Mouse (Mus musculus) splenic B cell, adult 2 months (primary cell): ENCODE results near the gene Foxa2.

Experiments
- DNase-seq: peaks from one replicate; pipeline ENCODE4 v3.0.0-alpha.2; 2011; ENCODE audit warnings: low read depth, low spot score
- H3K27me3 ChIP-seq: 2 replicates; pipeline ENCODE4 v1.6.1; 2012; ENCODE audit warnings: mild to moderate bottlenecking, low read length, moderate library complexity, mixed read lengths; ENCODE audit not compliant: control insufficient read depth, poor library complexity, insufficient read depth, severe bottlenecking
- H3K36me3 ChIP-seq: 2 replicates; pipeline ENCODE4 v1.6.1; 2012; ENCODE audit warnings: mild to moderate bottlenecking, low read length, moderate library complexity, mixed read lengths; ENCODE audit not compliant: control insufficient read depth, poor library complexity, insufficient read depth, severe bottlenecking

Foxa2 gene

GRCm38 (mm10) chr2:148046799-148047165 lies at the start of gene Foxa2:
Gene Foxa2 (minus strand): TSS chr2:148046969.
- Histone ChIP-seq H3K36me3 (no peaks in the 10 kb centered on the region), H3K27me3 (no peaks in the 10 kb centered on the region; the same call in 1 of the 2 replicates)
- DNase-seq = no peak

- Histone ChIP-seq H3K27me3 (no peaks in the 10 kb centered on the region), H3K36me3 (no peaks in the 10 kb centered on the region)
- DNase-seq = no peak
These were observed 45.3 kb upstream of the Foxa2 start for GRCm38 (mm10) chr2:148092089-148092488.

DNA sequence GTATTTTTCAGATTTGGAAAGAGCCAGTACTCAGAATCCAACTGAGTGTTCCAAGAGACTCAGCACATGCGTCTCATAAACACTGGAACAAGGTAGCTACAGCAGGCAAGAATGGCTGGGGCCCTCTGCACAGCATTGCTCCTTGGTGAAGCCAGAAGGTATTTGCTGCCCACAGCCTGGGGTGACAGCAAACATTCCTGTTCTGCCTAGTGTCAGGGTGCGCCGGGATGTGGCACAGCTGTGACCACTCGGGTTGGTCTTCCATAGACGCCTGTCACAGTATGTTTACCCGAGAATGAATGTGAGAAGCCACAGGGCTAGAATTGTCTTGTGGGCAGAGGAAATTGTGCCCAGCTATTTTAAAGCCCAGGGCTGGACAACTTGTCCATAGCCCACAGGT lies 44.9 kb upstream of the Foxa2 start:
- no peak for DNase-seq
- no peaks in the 10 kb centered on the region for H3K27me3 ChIP-seq
- H3K36me3 ChIP-seq = no peaks in the 10 kb centered on the region

DNA sequence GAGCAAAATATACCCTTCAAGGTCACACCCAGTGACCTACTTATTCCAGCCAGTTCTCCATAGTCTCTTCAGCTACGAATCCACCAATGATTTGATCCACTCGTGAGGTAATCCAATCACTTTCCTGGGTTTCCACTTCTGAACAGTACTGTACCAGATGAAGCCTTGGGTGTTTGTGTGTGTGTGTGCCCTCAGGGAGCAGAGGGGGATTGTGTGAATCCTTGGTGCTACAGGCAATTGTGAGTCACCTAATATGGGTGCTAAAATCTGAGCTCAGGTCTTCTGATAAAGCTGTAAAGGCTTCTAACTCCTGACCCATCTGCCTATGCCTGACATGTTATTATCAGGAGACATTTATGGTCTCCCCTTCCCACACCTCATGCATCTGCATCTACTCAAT lies 43.3 kb upstream of the Foxa2 start:
- Histone ChIP-seq H3K27me3 (no peaks in the 10 kb centered on the region), H3K36me3 (no peaks in the 10 kb centered on the region)
- DNase-seq = no peak

GRCm38 (mm10) chr2:148085529-148085928 lies 38.8 kb upstream of the Foxa2 start:
- no peak for DNase-seq
- H3K27me3 ChIP-seq = no peaks in the 10 kb centered on the region
- no peaks in the 10 kb centered on the region for H3K36me3 ChIP-seq

DNA sequence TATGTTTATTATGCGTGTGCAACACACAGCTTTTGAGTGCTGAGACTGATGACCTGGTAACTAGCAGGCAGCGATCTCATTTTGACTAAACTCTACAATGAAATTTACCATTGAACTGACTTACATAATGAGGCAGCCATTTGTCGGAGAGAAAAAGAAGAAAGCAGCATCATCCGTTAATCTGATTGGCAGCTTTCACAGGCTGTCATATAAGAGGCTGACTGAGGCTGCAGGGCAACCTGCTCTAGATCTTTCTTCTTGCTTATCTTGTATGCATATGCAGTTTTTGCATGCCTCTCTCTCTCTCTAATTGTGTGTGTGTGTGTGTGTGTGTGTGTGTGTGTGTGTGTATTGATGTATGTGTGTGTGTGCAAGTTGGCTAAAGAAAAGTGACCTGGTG lies 38.4 kb upstream of the Foxa2 start:
- DNase-seq = no peak
- Histone ChIP-seq H3K27me3 (no peaks in the 10 kb centered on the region), H3K36me3 (no peaks in the 10 kb centered on the region)

DNA sequence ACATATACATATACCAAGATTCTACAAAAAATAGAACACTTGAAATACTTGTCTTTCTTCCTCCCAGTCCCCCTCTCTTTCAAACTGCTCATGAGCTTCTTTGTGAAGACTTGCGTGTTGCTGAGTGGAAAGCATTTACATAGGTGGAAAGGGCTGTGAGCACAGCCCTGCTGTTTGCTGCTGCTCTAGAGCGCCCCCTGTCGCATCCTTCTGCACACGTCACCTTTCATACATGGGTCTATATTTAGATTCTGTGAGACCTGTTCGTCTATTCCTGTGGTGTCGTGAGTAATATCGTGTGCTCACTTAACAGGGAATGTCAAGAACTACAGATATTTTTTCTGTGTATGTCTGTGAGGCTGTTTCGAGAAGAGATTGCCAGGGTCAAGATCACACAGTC lies 35.5 kb upstream of the Foxa2 start:
- Histone ChIP-seq H3K36me3 (no peaks in the 10 kb centered on the region), H3K27me3 (no peaks in the 10 kb centered on the region)
- peak; percentile 26 for DNase-seq

DNA sequence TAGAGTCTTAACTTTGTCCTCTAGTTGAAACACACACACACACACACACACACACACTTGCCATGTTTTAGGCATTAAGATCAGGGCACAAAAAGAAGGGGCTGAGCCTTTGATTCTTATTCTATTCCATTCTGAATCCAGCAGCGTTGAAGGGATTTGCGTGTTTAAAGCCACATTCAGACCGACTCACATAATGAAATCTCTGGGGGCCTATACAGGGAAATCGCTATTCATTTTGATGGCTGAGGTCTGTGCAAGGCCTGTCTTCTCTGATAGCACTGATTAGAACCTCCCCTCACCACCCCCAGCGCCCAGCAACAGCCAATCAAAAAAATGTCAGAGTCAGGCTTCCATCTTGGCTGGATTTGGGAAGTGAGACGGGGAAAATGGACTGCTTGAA lies 13.9 kb upstream of the Foxa2 start:
- no peak for DNase-seq
- Histone ChIP-seq H3K36me3 (no peaks in the 10 kb centered on the region), H3K27me3 (no peaks in the 10 kb centered on the region)

- DNase-seq = no peak
These were observed 6.6 kb upstream of the Foxa2 start for GRCm38 (mm10) chr2:148053411-148053810.

DNA sequence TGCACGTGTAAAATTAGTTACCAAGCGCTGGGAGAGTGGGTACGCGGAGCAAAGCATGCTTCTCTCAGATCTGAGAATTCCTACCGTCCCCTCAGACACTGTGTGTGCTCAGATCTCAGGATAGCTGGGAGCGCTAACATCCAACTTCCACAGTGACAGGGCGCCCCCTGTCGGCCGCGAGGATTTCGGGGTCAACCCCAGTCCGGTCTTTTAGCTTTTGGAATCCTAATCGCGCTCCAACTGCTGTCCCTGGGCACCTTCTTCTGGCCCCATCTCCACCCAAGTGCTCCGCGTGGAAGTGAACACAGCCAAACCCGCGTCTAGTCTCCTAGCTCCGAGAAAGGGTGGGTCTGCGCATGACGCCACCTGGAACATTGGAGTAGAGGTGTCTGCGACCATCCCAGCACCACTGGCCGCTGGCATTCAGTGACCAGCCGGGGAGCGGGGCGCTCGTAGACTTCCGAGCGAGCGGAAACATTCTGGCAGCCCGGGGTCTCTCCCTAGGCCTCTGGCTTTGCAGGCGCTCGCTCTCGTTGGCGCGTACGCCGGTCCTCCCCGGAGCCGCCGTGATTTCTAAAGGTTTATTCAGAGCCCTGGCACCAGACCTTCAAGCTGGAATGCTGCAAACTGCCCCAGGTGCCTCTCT lies 1.8 kb upstream of the Foxa2 start:
- DNase-seq = peak; percentile 10
- Histone ChIP-seq H3K36me3 (no peaks in the 10 kb centered on the region), H3K27me3 (no peaks in the 10 kb centered on the region; the same call in 1 of the 2 replicates)

More at GRCm38 (mm10) chr2:148053411-148053810, 6.6 kb upstream of the Foxa2 start:
- H3K36me3 ChIP-seq = no peaks in the 10 kb centered on the region
- no peaks in the 10 kb centered on the region for H3K27me3 ChIP-seq

DNA sequence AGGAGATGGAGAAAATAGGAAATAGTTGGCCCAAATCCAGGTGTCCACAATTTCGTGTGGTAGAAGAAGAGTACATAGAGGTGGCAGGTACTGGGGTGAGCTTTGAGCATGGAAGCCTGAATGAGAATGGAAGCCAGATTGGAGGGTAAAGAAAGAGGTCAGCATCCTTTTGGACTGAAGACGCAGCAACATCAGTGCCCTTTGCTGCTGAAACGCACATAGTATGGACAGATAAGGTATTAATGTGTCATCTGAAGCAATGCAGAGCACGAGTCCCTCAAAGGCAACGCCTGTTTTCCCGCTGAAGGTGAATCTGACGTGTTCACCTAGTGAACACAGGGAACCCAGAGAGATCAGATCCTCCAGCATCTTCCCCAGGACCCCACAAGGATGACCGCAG lies 842 bp upstream of the Foxa2 start:
- Histone ChIP-seq H3K36me3 (no peaks in the 10 kb centered on the region), H3K27me3 (no peaks in the 10 kb centered on the region; the same call in 1 of the 2 replicates)
- no peak for DNase-seq

GRCm38 (mm10) chr2:148045937-148046798 lies 601 bp downstream of the Foxa2 start:
- no peaks in the 10 kb centered on the region; the same call in 1 of the 2 replicates for H3K27me3 ChIP-seq
- H3K36me3 ChIP-seq = no peaks in the 10 kb centered on the region
- DNase-seq = no peak

- DNase-seq = no peak
- Histone ChIP-seq H3K36me3 (no peaks in the 10 kb centered on the region), H3K27me3 (no peaks in the 10 kb centered on the region; the same call in 1 of the 2 replicates)
These were observed 1.2 kb downstream of the Foxa2 start for GRCm38 (mm10) chr2:148045543-148045936.

DNA sequence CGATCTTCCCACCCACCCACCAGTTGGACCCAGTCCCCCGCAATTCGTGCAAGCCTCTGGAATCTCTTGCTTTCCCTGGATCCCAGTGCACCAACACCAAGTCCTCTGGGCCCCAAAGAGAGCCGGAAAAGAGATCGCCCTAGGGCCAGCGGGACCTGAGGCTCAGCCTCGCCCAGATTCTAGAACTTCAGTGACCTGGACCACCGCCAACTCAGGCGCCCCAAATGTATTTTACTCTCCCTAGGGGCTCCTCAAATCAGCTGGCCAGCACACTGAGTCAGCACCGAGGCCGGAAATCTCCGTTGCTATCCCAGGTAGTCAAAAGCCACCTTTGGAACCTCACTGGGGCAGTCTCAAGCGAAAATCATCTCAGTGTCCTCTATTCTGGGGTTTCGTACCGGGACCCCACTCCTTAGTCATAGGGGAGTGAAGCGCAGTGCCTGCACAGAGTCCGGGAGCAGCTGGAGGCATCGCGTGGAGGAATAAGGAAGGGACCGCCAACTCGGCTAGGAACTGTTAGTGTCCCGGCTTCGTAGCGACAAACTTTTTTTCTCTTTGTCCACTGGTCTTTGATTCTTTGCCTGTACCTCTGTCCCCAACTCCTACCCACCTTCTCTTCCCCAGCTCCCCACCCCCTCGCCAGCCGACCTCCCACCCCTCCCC lies 1.8 kb downstream of the Foxa2 start:
- Histone ChIP-seq H3K36me3 (no peaks in the 10 kb centered on the region), H3K27me3 (no peaks in the 10 kb centered on the region; the same call in 1 of the 2 replicates)
- no peak for DNase-seq
